Mouse (Mus musculus) small intestine, adult 2 months (tissue): ENCODE results near the gene C330021F23Rik.

Source experiments
- CTCF ChIP-seq: fragments of 200-500 bp; IDR thresholded peaks from 2 replicates; pipeline ENCODE4 v1.5.1; 2012; ENCODE audit warnings: low read depth, mild to moderate bottlenecking, control low read depth, inconsistent platforms, low read length, moderate library complexity, mixed read lengths; ENCODE audit not compliant: insufficient replicate concordance, insufficient read length; ENCODE audit errors: extremely low read depth
- POLR2A ChIP-seq: fragments of 200-500 bp; IDR thresholded peaks from 2 replicates; pipeline ENCODE4 v1.6.1; 2012; ENCODE audit warnings: low read depth, mild to moderate bottlenecking, control low read depth, inconsistent platforms, low read length, moderate library complexity

- TF ChIP-seq CTCF: no peak
- TF ChIP-seq POLR2A: no peak
These were observed 35.9 kb upstream of the C330021F23Rik start for GRCm38 (mm10) chr8:3531936-3532335.
